ENCODE assay signal across 12 mouse cellular contexts in the genomic region with DNA sequence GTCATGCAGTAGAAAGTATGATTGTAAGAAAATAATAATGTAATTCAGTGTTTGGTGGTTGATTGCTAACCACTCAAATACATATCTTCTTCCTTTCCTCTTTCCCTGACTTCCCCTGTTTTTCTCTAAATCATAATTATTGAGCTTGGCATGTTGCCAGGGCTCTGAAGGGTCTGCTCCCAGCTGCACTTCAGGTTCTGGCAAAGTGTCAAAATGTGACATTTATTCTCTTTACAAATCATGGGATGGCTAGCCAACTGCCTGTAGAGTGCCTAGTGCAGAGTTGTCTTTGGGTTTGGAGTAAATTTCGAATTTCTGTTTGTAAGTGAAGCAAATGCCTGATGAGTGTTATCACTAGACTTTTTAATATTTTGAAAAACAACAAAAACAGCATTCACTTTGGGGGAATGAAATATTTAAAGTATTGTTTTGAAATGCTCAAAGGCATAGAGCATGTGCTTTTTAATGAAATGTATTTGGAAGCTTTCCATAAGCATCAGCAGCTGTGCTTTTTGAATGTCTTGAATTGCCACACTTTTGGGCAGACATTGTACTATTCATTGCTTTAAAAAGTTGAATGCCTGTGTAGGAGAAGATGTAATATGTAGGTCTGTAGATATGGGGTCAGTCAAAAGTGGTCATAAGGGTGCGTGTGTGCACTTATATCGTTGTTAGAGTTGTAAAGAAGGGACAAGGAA. TPM values are rescaled to one million over a fixed set of nuclear protein-coding genes. Genes with fewer than 3 reads are reported as not detected.
DNase-seq lines count a peak whose midpoint lies in the region; ATAC-seq lines count a peak whose summit lies in the region.
"Had no signal": no experiment of that assay in that cellular context is flagged by ENCODE, and none has a peak within 500 bp of the region (broad histone marks: within the 10 kb centered on the region; RNA-seq: fewer than 3 reads in every experiment).

No protein-coding gene starts in this region.

- no peaks in the 10 kb centered on the region for H3K27me3 ChIP-seq in lung, embryonic 15.5 days
- H3K27me3 ChIP-seq: hindbrain, embryonic 13.5 days; Patski had no signal

- no peak overlapping the region for H3K27ac ChIP-seq in lung, embryonic 15.5 days
- H3K27ac ChIP-seq: hindbrain, embryonic 13.5 days had no signal

- ATAC-seq in lung, embryonic 15.5 days (ENCODE audit: borderline replicate concordance, extremely low read depth, low FRiP score, low TSS enrichment), result peak; percentile 77; the same call in 1 of the 2 replicates
- ATAC-seq: Patski had no signal

- WGBS in lung, embryonic 15.5 days, result 43% methylated on average over 3 of the region's 3 CpGs

- intact Hi-C loops in heart, postnatal 10 days (cut with DNase I), result loop anchor here (5.0 kb wide), 1 partner anchor 238 kb away; no protein-coding TSS in a partner anchor

- H3K9me3 ChIP-seq in lung, embryonic 15.5 days, result no peaks in the 10 kb centered on the region
- H3K9me3 ChIP-seq: hindbrain, embryonic 13.5 days had no signal

- H3K4me1 ChIP-seq in lung, embryonic 15.5 days, result peaks cover 4% of the 10 kb centered on the region
- H3K4me1 ChIP-seq: hindbrain, embryonic 13.5 days had no signal

- no peak overlapping the region for H3K9ac ChIP-seq in lung, embryonic 15.5 days
- H3K9ac ChIP-seq: hindbrain, embryonic 13.5 days had no signal

- H3K36me3 ChIP-seq in lung, embryonic 15.5 days, result no peaks in the 10 kb centered on the region
- H3K36me3 ChIP-seq: hindbrain, embryonic 13.5 days had no signal

- no peak overlapping the region for H3K4me2 ChIP-seq in lung, embryonic 15.5 days
- H3K4me2 ChIP-seq: hindbrain, embryonic 13.5 days had no signal

- no peak overlapping the region for H3K4me3 ChIP-seq in lung, embryonic 15.5 days
- H3K4me3 ChIP-seq: hindbrain, embryonic 13.5 days had no signal

- DNase-seq in adrenal gland, postnatal 10 days, result peak; percentile 7
- DNase-seq in adrenal gland, adult 18-20 months (ENCODE audit: low spot score in 2 of 2), result no peak
- DNase-seq in heart, postnatal 10 days, result peak; percentile 47 to 51
- DNase-seq in heart, adult 11 months, result no peak
- DNase-seq in lung, postnatal 25 days (ENCODE audit: low spot score), result no peak
- peak; percentile 14 for DNase-seq in lung, postnatal 14 days
- DNase-seq in adrenal gland, postnatal 36 days, result no peak
- DNase-seq: cerebellum, postnatal 36 days; layer of hippocampus, adult 9-11 months had no signal

RNA-seq across cellular contexts. Expression of gene Cep83, which starts 21.3 kb away (rescaled TPM):
- 10 to 100 TPM; 10.9 to 13.5 TPM for total RNA-seq in adrenal gland, postnatal 10 days (2021)
- 1 to 10 TPM; 8.0 to 8.2 TPM for total RNA-seq in adrenal gland, adult 18-20 months (2021)
- total RNA-seq in heart, postnatal 10 days (2021), result 10 to 100 TPM; 23.8 to 25.0 TPM
- polyA plus RNA-seq in lung, embryonic 15.5 days (2015; fragmentation: Nextera tagmentation; extraction: Ambion mirVana), result 21.6 and 21.9 TPM in 2 replicates
- total RNA-seq in adrenal gland, postnatal 36 days (2021), result 1 to 10 TPM; 9.6 to 9.8 TPM

Comparison
In these comparisons a context has a peak if more than half of its experiments do, and no peak if none do; other contexts are left out.
1. DNase-seq: peak in adrenal gland, postnatal 10 days (single experiment), heart, postnatal 10 days (2 of 2) and lung, postnatal 14 days (single experiment); none in adrenal gland, adult 18-20 months (0 of 2), heart, adult 11 months (single experiment), lung, postnatal 25 days (single experiment) and adrenal gland, postnatal 36 days (0 of 2).